Mouse (Mus musculus): ENCODE measurements around the gene Cdsn. TPM values are rescaled to one million over a fixed set of nuclear protein-coding genes. Genes with fewer than 3 reads are reported as not detected.

Cdsn gene
- polyA plus RNA-seq, 1 experiment from 2014 or later: 0.46 TPM

DNA sequence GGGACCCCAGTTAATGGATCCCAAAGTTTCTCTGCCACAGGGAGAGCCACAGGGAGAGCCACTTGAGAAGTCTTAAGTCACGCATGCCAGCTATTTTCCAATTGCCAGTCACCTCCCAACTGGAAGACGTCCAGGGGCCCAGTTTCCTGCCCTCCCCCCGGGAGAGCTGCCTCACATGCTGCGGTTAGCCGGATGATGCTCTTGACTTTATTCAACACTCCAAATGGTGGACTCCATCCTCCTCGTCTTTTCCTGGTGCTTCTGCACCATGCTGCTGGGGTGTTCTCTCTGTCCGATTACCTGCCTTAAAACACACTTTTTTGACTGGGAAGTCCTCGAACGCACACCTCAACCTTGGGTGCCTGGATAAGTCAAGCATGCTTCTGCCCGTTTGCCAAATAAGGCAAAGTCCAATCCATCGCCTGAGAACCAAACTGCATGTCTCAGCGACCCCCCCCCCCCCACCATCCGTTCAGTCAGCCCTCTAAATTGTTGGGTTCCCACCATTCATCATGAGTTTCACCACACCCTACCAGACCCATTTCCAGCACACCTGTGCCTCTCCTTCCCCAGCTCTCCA is 4.3 kb downstream of the Cdsn start:
- H3K4me1 ChIP-seq (ENCODE audit: control insufficient read depth, insufficient read depth, low read length): peaks cover 7% of the 10 kb centered on the region
- H3K4me3 ChIP-seq (ENCODE audit: low read length): no peak overlapping the region
- ATAC-seq (replicated peaks; ENCODE audit: extremely low read depth, insufficient read depth, low FRiP score): no peak
- no peaks in the 10 kb centered on the region for H3K36me3 ChIP-seq (ENCODE audit: control insufficient read depth, insufficient read depth)
- no peak overlapping the region for H3K4me2 ChIP-seq (ENCODE audit: low read depth, low read length)
- 78% methylated on average over 12 of the region's 13 CpGs for WGBS
- H3K27me3 ChIP-seq (ENCODE audit: control insufficient read depth, insufficient read depth, low read length): no peaks in the 10 kb centered on the region
- H3K9me3 ChIP-seq (replicated peaks; ENCODE audit: control insufficient read depth, low read length): no peaks in the 10 kb centered on the region
- H3K27ac ChIP-seq (ENCODE audit: low read length): no peak overlapping the region
- H3K9ac ChIP-seq (ENCODE audit: low read length): no peak overlapping the region

DNA sequence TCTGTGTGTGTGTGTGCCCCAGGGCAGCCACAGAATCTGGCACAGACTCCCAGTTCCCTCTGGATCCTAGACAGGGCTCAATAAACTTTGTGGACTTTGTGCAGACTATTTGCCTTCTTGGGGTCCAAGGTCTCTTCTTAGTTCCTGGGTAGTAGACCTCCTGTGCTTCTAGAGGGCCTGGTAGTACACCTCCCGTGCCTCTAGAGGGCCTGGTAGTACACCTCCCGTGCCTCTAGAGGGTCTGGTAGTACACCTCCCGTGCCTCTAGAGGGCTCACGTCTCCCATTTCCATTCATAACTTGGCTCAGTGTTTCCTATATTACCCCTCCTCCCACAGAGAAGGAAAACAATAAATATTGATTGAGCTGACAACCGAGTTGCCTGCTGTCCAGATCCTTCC is 4.9 kb downstream of the Cdsn start:
- Histone ChIP-seq H3K4me3 (ENCODE audit: low read length) (no peak overlapping the region), H3K27me3 (ENCODE audit: control insufficient read depth, insufficient read depth, low read length) (no peaks in the 10 kb centered on the region), H3K4me1 (ENCODE audit: control insufficient read depth, insufficient read depth, low read length) (peaks cover 3% of the 10 kb centered on the region; the same call in 1 of the 2 replicates), H3K9me3 (replicated peaks; ENCODE audit: control insufficient read depth, low read length) (no peaks in the 10 kb centered on the region), H3K4me2 (ENCODE audit: low read depth, low read length) (no peak overlapping the region), H3K9ac (ENCODE audit: low read length) (no peak overlapping the region), H3K27ac (ENCODE audit: low read length) (no peak overlapping the region), H3K36me3 (ENCODE audit: control insufficient read depth, insufficient read depth) (no peaks in the 10 kb centered on the region)
- WGBS: 35% methylated on average over 5 of the region's 5 CpGs
- no peak for ATAC-seq (replicated peaks; ENCODE audit: extremely low read depth, insufficient read depth, low FRiP score)

DNA sequence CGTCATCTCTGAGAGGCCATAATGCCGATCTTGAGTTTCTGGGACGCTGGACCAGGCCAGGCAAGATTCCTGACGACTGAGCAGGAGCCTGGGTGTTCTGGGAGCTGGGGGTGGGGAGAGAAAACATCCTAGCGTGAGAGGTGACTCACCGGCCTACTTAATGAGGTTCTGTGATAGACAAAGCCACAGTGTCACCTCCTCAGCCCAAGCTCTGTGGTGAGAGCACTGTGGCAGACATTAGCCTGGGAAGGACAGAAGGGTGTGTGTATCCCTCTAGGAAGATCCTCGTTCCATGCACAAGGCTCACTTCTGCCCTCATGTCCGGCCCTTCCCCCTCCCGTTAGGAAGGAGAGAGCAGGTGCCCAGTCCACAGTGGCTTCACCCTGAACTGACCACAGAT is 5.4 kb downstream of the Cdsn start:
- Histone ChIP-seq H3K36me3 (ENCODE audit: control insufficient read depth, insufficient read depth) (no peaks in the 10 kb centered on the region), H3K27me3 (ENCODE audit: control insufficient read depth, insufficient read depth, low read length) (no peaks in the 10 kb centered on the region), H3K4me3 (ENCODE audit: low read length) (no peak overlapping the region), H3K9me3 (replicated peaks; ENCODE audit: control insufficient read depth, low read length) (no peaks in the 10 kb centered on the region), H3K4me2 (ENCODE audit: low read depth, low read length) (no peak overlapping the region), H3K4me1 (ENCODE audit: control insufficient read depth, insufficient read depth, low read length) (no peaks in the 10 kb centered on the region), H3K9ac (ENCODE audit: low read length) (no peak overlapping the region), H3K27ac (ENCODE audit: low read length) (no peak overlapping the region)
- ATAC-seq (replicated peaks; ENCODE audit: extremely low read depth, insufficient read depth, low FRiP score): no peak
- 64% methylated on average over 9 of the region's 9 CpGs for WGBS

DNA sequence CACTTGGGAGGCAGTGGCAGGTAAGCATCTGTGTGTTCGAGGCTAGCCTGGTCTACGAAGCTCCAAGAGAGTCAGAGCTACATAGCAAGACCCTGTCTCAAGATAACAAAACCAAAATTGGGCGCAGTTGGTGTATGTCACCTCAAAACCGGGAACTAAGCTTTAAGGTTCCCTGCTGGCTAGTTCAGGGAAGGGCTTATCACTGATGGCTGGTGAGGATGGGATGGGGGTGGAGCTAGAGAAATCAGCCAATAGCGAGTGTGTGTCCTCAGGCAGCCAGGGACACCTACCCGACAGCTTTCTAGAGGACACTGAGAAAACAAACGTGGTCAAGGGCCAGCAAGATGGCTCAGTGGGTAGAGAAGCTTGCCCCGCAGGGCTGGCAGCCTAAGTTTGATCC is 6.3 kb downstream of the Cdsn start:
- Histone ChIP-seq H3K27ac (ENCODE audit: low read length) (no peak overlapping the region), H3K9me3 (replicated peaks; ENCODE audit: control insufficient read depth, low read length) (no peaks in the 10 kb centered on the region), H3K36me3 (ENCODE audit: control insufficient read depth, insufficient read depth) (no peaks in the 10 kb centered on the region), H3K4me3 (ENCODE audit: low read length) (no peak overlapping the region), H3K4me2 (ENCODE audit: low read depth, low read length) (no peak overlapping the region), H3K4me1 (ENCODE audit: control insufficient read depth, insufficient read depth, low read length) (no peaks in the 10 kb centered on the region), H3K27me3 (ENCODE audit: control insufficient read depth, insufficient read depth, low read length) (no peaks in the 10 kb centered on the region), H3K9ac (ENCODE audit: low read length) (no peak overlapping the region)
- no peak for ATAC-seq (replicated peaks; ENCODE audit: extremely low read depth, insufficient read depth, low FRiP score)
- WGBS: 56% methylated on average over 8 of the region's 8 CpGs

DNA sequence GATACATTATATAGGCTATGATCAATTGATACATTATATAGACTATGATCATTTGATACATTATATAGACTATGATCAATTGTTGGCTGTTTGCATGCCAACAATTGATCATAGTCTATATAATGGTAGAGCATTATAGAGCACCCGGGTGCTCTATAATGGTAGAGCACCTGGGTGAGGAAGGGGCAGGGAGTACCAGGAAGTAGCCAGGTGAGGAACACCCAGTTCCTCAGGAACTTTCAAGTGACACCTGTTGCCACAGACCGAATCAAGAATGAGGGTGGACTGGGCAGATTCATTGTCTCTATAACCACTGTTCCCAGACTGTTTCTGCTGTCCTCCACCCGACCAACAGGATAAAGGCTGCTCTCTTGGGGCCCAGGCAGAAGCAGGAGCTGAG is 15.2 kb downstream of the Cdsn start, which contains the start of gene 2300002M23Rik:
2300002M23Rik (plus strand) TSS at position 301 of the 400 bp plus-strand sequence.
- H3K36me3 ChIP-seq (ENCODE audit: control insufficient read depth, insufficient read depth): no peaks in the 10 kb centered on the region
- no peak within 1 kb of the TSS for H3K27ac ChIP-seq (ENCODE audit: low read length)
- H3K4me3 ChIP-seq (ENCODE audit: low read length): no peak within 1 kb of the TSS
- no peak for ATAC-seq (replicated peaks; ENCODE audit: extremely low read depth, insufficient read depth, low FRiP score)
- H3K9ac ChIP-seq (ENCODE audit: low read length): no peak within 1 kb of the TSS
- H3K9me3 ChIP-seq (replicated peaks; ENCODE audit: control insufficient read depth, low read length): no peaks in the 10 kb centered on the region
- WGBS: 61% methylated on average over 3 of the region's 3 CpGs
- no peak within 1 kb of the TSS for H3K4me2 ChIP-seq (ENCODE audit: low read depth, low read length)
- peaks cover 9% of the 10 kb centered on the region for H3K4me1 ChIP-seq (ENCODE audit: control insufficient read depth, insufficient read depth, low read length)
- peaks cover 13% of the 10 kb centered on the region for H3K27me3 ChIP-seq (ENCODE audit: control insufficient read depth, insufficient read depth, low read length)

DNA sequence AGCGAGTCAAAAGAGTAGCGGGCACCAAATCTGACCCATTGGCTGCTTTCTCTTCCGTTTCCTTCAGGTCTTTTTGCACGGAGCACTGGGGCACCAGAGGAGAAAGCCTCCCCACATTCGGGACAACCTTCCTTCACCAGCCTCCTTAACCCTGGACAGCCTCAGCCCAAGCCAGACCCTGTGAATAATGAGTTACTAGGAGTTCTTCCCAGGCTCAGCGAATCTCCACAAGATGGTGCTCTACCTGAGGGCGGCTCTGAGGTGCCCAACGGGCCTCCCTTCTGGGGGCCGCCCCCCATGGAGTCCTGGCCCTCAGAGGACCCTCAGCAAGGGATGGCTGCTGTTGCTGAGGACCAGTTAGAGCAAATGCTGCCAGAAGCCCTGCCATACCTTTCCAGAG is 15.8 kb downstream of the Cdsn start:
- Histone ChIP-seq H3K36me3 (ENCODE audit: control insufficient read depth, insufficient read depth) (no peaks in the 10 kb centered on the region), H3K27ac (ENCODE audit: low read length) (no peak overlapping the region), H3K9ac (ENCODE audit: low read length) (no peak overlapping the region), H3K9me3 (replicated peaks; ENCODE audit: control insufficient read depth, low read length) (no peaks in the 10 kb centered on the region), H3K4me3 (ENCODE audit: low read length) (no peak overlapping the region), H3K4me2 (ENCODE audit: low read depth, low read length) (no peak overlapping the region), H3K4me1 (ENCODE audit: control insufficient read depth, insufficient read depth, low read length) (peaks cover 9% of the 10 kb centered on the region), H3K27me3 (ENCODE audit: control insufficient read depth, insufficient read depth, low read length) (peaks cover 13% of the 10 kb centered on the region)
- no peak for ATAC-seq (replicated peaks; ENCODE audit: extremely low read depth, insufficient read depth, low FRiP score)
- WGBS: 23% methylated on average over 9 of the region's 9 CpGs

DNA sequence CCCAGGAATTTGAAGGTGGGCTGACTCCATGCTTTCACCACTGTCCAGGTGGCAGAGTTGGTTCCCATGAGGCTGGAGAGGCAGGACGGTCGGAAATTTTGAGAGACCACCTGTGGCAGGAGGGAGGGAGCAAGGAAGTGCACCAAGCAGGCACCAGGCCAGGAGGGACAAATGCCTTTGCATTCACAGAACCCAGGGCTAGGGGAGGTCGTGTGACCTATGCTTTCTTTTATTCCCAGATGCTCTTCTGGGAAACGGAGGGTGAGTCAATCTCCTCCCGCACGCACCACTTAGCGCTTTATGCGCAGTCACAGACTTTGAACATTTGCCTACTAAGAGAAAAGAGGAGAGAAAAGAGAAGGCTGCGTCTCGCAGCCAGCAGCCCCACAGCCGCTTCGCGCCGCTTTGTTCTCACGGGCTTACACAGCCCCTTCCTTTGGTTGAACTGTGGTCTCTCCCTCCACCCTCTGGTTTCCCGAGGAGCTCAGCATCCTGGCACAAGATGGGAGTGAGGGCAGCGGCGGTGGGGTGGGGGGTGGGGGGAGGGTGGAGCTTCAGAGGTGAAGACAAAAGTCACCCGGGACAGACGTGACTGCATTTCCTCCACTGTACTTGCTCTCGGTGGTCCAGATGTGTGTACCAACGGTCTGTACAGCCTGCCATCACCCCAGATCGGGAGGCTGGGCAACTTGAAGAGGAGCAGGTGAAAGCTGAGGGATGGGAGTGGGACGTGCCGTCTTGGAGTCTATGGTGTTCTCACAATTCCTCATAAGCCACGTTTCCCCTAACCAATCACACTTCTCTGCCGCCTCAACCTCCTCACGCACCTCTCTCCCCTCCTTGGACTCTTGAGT is 17.4 kb downstream of the Cdsn start:
- H3K4me1 ChIP-seq (ENCODE audit: control insufficient read depth, insufficient read depth, low read length): peaks cover 9% of the 10 kb centered on the region
- H3K9me3 ChIP-seq (replicated peaks; ENCODE audit: control insufficient read depth, low read length): no peaks in the 10 kb centered on the region
- peaks cover 13% of the 10 kb centered on the region for H3K27me3 ChIP-seq (ENCODE audit: control insufficient read depth, insufficient read depth, low read length)
- H3K4me3 ChIP-seq (ENCODE audit: low read length): peak overlapping the region; percentile 39
- peak overlapping the region; percentile 56 for H3K9ac ChIP-seq (ENCODE audit: low read length)
- H3K27ac ChIP-seq (ENCODE audit: low read length): no peak overlapping the region
- peak; percentile 58; the same call in 1 of the 2 replicates for ATAC-seq (replicated peaks; ENCODE audit: extremely low read depth, insufficient read depth, low FRiP score)
- WGBS: 6% methylated on average over 28 of the region's 28 CpGs
- peak overlapping the region; percentile 63 for H3K4me2 ChIP-seq (ENCODE audit: low read depth, low read length)
- no peaks in the 10 kb centered on the region for H3K36me3 ChIP-seq (ENCODE audit: control insufficient read depth, insufficient read depth)

DNA sequence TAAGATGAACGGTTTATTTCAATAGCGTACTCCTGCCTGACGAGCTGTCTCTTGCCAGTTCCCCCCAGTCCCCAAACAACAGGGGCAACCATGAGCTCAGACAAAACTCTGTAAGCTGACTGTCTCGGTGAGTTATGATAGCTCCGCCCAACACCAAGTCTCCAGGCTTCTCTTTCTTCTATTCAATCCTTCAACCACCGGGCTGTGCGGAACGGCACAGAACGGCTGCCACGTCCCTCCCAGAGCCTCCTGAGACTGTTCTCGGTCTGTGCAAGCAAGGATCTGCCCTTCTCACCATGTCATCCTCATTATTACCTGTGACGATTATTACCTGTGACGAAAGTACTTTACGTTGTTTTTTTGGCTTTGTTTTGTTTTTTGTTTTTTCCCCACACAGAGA is 18.9 kb downstream of the Cdsn start:
- Histone ChIP-seq H3K36me3 (ENCODE audit: control insufficient read depth, insufficient read depth) (no peaks in the 10 kb centered on the region), H3K9ac (ENCODE audit: low read length) (no peak overlapping the region), H3K4me3 (ENCODE audit: low read length) (no peak overlapping the region), H3K4me1 (ENCODE audit: control insufficient read depth, insufficient read depth, low read length) (peaks cover 9% of the 10 kb centered on the region), H3K4me2 (ENCODE audit: low read depth, low read length) (no peak overlapping the region), H3K9me3 (replicated peaks; ENCODE audit: control insufficient read depth, low read length) (no peaks in the 10 kb centered on the region), H3K27me3 (ENCODE audit: control insufficient read depth, insufficient read depth, low read length) (peaks cover 20% of the 10 kb centered on the region), H3K27ac (ENCODE audit: low read length) (no peak overlapping the region)
- WGBS: 81% methylated on average over 14 of the region's 14 CpGs
- no peak for ATAC-seq (replicated peaks; ENCODE audit: extremely low read depth, insufficient read depth, low FRiP score)

DNA sequence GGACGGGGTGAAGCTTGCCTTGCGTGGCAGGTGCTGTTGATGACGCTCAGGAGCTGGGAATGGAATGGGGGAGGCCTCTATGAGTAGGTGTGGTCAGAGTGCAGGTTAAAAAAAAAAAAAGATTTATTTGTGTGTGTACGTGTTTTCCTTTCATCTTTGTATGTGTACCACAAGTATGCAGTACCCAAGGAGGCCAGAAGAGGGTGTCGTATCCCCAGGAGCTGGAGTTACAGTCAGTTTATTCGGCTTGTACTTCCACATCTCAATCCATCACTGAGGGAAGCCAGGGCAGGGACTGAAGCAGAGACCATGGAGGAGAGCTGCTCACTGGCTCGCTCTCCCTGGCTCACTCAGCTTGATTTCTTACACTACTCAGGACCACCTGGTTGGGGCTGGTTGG is 19.5 kb downstream of the Cdsn start:
- 93% methylated on average over 7 of the region's 7 CpGs for WGBS
- Histone ChIP-seq H3K27me3 (ENCODE audit: control insufficient read depth, insufficient read depth, low read length) (peaks cover 22% of the 10 kb centered on the region), H3K4me2 (ENCODE audit: low read depth, low read length) (no peak overlapping the region), H3K27ac (ENCODE audit: low read length) (no peak overlapping the region), H3K9ac (ENCODE audit: low read length) (no peak overlapping the region), H3K4me3 (ENCODE audit: low read length) (no peak overlapping the region), H3K36me3 (ENCODE audit: control insufficient read depth, insufficient read depth) (no peaks in the 10 kb centered on the region), H3K9me3 (replicated peaks; ENCODE audit: control insufficient read depth, low read length) (no peaks in the 10 kb centered on the region), H3K4me1 (ENCODE audit: control insufficient read depth, insufficient read depth, low read length) (peaks cover 9% of the 10 kb centered on the region)
- ATAC-seq (replicated peaks; ENCODE audit: extremely low read depth, insufficient read depth, low FRiP score): no peak

Data from heart, embryonic 16.5 days (tissue).